Mouse (Mus musculus): Measurements from ENCODE around the gene Olfr460. TPM values are rescaled to one million over a fixed set of nuclear protein-coding genes. Genes with fewer than 3 reads are reported as not detected.
"Not testable (repeated sequence)": the region's sequence is repeated elsewhere in the genome, so short reads cannot be mapped to it uniquely, and the experiment has no call there.

The Olfr460 gene
- not detected in 2 replicates for polyA plus RNA-seq (2015; fragmentation: Nextera tagmentation; extraction: Ambion mirVana)

DNA sequence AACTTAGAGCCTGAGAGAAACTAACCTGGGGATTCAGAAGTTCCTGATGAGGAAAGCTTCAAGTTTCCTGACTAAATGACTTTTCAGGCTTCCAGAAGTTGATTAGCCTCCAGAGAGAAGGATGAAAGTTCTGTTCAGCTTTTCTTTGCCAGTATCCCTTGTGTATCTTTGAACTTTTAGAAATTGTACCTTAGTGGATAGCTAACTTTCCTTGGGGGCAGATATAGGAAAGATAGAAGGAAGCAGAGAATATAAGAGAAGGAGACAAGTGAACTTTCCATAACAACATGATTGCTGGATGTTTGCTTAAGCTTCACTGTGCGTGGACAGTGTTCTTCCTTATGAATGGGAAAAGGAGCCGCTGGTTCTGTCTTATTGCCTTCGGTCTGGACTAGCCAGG lies at the start of gene Olfr460:
Olfr460 (plus strand) TSS at position 301 of the 400 bp plus-strand sequence.
- no peaks in the 10 kb centered on the region for H3K27me3 ChIP-seq
- WGBS, result 94% methylated on average over 3 of the region's 3 CpGs
- H3K4me1 ChIP-seq (replicated peaks), result no peaks in the 10 kb centered on the region
- H3K4me3 ChIP-seq (replicated peaks), result no peak within 1 kb of the TSS
- no peak within 1 kb of the TSS for H3K9ac ChIP-seq (replicated peaks)
- H3K27ac ChIP-seq, result no peak within 1 kb of the TSS
- H3K4me2 ChIP-seq (replicated peaks), result no peak within 1 kb of the TSS
- H3K9me3 ChIP-seq, result no peaks in the 10 kb centered on the region
- no peaks in the 10 kb centered on the region for H3K36me3 ChIP-seq
- no peak for ATAC-seq

DNA sequence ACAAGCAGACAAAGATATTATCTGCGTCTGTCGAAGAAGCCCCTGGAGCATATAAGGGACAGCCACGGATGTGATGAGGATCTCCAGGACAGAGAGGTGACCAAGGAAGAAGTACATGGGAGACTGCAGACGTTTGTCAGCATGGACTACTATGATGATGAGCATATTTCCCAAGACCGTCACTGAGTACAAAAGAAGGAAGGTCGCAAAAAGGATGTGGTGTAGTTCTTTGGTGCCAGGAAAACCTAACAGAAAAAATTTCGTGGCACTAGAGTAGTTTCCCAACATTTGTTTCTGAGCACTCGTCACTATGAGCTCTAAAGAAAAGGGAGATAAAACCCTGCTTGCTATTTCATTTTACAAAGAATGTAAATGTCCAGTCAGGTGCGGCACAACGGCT lies 24.6 kb upstream of the Olfr460 start:
- no peaks in the 10 kb centered on the region for H3K27me3 ChIP-seq

GRCm38 (mm10) chr6:40554950-40555349 lies 14.3 kb upstream of the Olfr460 start, which contains the start of gene Olfr461:
Gene Olfr461, minus strand, starts transcription at chr6:40555050.
- no peak for ATAC-seq
- WGBS, result 88% methylated on average over 2 of the region's 2 CpGs
- no peaks in the 10 kb centered on the region for H3K9me3 ChIP-seq
- H3K27me3 ChIP-seq, result no peaks in the 10 kb centered on the region
- no peak within 1 kb of the TSS for H3K4me2 ChIP-seq (replicated peaks)
- no peak within 1 kb of the TSS for H3K9ac ChIP-seq (replicated peaks)
- no peak within 1 kb of the TSS for H3K27ac ChIP-seq
- H3K4me3 ChIP-seq (replicated peaks), result no peak within 1 kb of the TSS
- no peaks in the 10 kb centered on the region for H3K4me1 ChIP-seq (replicated peaks)
- H3K36me3 ChIP-seq, result no peaks in the 10 kb centered on the region

More for the DNA sequence above, 24.6 kb upstream of the Olfr460 start:
- Histone ChIP-seq H3K36me3 (no peaks in the 10 kb centered on the region), H3K4me2 (replicated peaks) (no peak overlapping the region), H3K4me1 (replicated peaks) (no peaks in the 10 kb centered on the region), H3K27ac (no peak overlapping the region), H3K9me3 (no peaks in the 10 kb centered on the region), H3K9ac (replicated peaks) (no peak overlapping the region), H3K4me3 (replicated peaks) (no peak overlapping the region)
- WGBS, result 82% methylated on average over 10 of the region's 10 CpGs
- no peak for ATAC-seq

DNA sequence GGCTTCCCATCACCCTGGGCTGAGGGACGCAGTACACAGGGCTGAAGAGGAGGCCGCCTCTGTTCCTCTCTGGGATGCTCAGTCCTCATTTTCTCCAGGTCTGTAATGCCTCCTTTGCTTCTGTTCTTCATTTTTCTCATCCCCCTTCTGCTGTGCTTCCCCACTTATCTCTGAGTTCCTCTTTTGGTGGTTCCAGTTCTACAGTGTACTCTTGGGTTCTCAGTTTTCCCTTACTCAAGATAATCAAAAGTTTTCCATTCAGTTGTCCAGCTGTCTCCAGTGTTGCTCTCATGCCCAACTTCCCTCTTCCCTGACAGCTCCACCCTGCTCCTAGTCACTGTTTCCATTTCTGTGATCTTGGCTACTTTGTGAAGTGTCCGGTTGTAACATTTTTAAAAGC lies 4.3 kb downstream of the Olfr460 start:
- H3K36me3 ChIP-seq, result no peaks in the 10 kb centered on the region

GRCm38 (mm10) chr6:40576305-40576704 lies 7.0 kb downstream of the Olfr460 start:
- Histone ChIP-seq H3K9me3 (no peaks in the 10 kb centered on the region), H3K27me3 (no peaks in the 10 kb centered on the region), H3K9ac (replicated peaks) (no peak overlapping the region), H3K27ac (no peak overlapping the region), H3K36me3 (no peaks in the 10 kb centered on the region), H3K4me2 (replicated peaks) (no peak overlapping the region), H3K4me1 (replicated peaks) (no peaks in the 10 kb centered on the region), H3K4me3 (replicated peaks) (no peak overlapping the region)
- 88% methylated on average over 1 of the region's 1 CpGs for WGBS
- ATAC-seq, result no peak

More for the DNA sequence above, 4.3 kb downstream of the Olfr460 start:
- whole genome bisulfite sequencing, result 81% methylated on average over 3 of the region's 3 CpGs
- no peaks in the 10 kb centered on the region for H3K4me1 ChIP-seq (replicated peaks)
- H3K9ac ChIP-seq (replicated peaks), result no peak overlapping the region
- H3K27me3 ChIP-seq, result no peaks in the 10 kb centered on the region
- H3K9me3 ChIP-seq, result no peaks in the 10 kb centered on the region
- H3K27ac ChIP-seq, result no peak overlapping the region
- no peak overlapping the region for H3K4me2 ChIP-seq (replicated peaks)
- ATAC-seq, result no peak
- H3K4me3 ChIP-seq (replicated peaks), result no peak overlapping the region

DNA sequence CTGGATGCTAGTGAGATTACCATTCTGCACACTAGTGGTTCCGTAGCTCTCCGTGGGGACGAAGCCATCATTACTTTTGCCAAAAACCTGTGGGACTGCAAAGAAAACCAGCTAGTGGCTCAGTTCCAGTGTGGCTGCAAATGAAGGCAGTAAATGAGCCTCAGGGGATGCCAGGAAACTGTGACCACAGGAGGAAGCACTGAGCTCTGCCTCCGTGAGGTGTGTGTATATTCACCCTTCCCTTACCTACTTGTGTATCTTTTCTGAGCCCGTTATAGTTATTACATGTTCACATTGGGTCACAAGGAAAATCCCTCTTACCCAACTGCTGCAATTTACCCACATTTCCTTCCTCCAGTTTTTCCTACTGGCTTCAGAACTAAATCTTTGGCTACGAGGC lies 15.0 kb downstream of the Olfr460 start:
- H3K36me3 ChIP-seq, result no peaks in the 10 kb centered on the region
- no peaks in the 10 kb centered on the region for H3K27me3 ChIP-seq
- H3K4me2 ChIP-seq (replicated peaks), result no peak overlapping the region
- no peaks in the 10 kb centered on the region for H3K4me1 ChIP-seq (replicated peaks)
- no peak overlapping the region for H3K9ac ChIP-seq (replicated peaks)
- H3K9me3 ChIP-seq, result no peaks in the 10 kb centered on the region
- no peak overlapping the region for H3K4me3 ChIP-seq (replicated peaks)
- no peak for ATAC-seq
- no peak overlapping the region for H3K27ac ChIP-seq
- 95% methylated on average over 6 of the region's 6 CpGs for WGBS

GRCm38 (mm10) chr6:40585645-40586044 lies 16.4 kb downstream of the Olfr460 start, which contains the start of gene Clec5a:
Gene Clec5a, minus strand, starts transcription at chr6:40585821.
- H3K4me1 ChIP-seq (replicated peaks), result no peaks in the 10 kb centered on the region
- no peak within 1 kb of the TSS for H3K9ac ChIP-seq (replicated peaks)
- H3K4me2 ChIP-seq (replicated peaks), result no peak within 1 kb of the TSS
- no peak within 1 kb of the TSS for H3K27ac ChIP-seq
- ATAC-seq, result no peak
- no peak within 1 kb of the TSS for H3K4me3 ChIP-seq (replicated peaks)
- 90% methylated on average over 5 of the region's 5 CpGs for WGBS
- H3K36me3 ChIP-seq, result no peaks in the 10 kb centered on the region
- no peaks in the 10 kb centered on the region for H3K9me3 ChIP-seq
- H3K27me3 ChIP-seq, result no peaks in the 10 kb centered on the region

DNA sequence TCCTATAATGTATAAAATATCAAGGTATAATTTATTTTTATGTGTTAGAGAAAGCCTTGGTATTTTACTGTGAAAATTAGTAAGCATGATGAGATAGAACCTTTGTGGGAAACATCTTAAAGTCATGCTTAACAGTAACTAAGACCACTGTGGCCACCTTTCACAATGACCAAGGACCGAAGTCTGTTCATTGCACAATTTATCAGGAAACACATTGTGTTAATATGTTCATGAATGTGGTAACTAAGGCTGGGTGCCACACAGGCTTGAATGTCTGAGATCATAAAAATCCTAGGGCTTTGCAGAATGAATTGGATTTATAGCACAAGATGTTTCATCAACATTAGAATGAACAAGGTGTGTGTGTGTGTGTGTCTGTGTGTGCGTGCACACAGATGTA lies 19.1 kb downstream of the Olfr460 start:
- Histone ChIP-seq H3K4me1 (replicated peaks) (no peaks in the 10 kb centered on the region), H3K4me3 (replicated peaks) (no peak overlapping the region), H3K9me3 (no peaks in the 10 kb centered on the region), H3K36me3 (no peaks in the 10 kb centered on the region), H3K9ac (replicated peaks) (no peak overlapping the region), H3K27me3 (no peaks in the 10 kb centered on the region), H3K27ac (no peak overlapping the region), H3K4me2 (replicated peaks) (no peak overlapping the region)
- no peak for ATAC-seq
- 94% methylated on average over 2 of the region's 2 CpGs for WGBS

- Histone ChIP-seq H3K36me3 (no peaks in the 10 kb centered on the region), H3K9ac (replicated peaks) (no peak overlapping the region), H3K4me1 (replicated peaks) (no peaks in the 10 kb centered on the region), H3K4me3 (replicated peaks) (no peak overlapping the region), H3K27ac (no peak overlapping the region), H3K4me2 (replicated peaks) (no peak overlapping the region), H3K9me3 (no peaks in the 10 kb centered on the region), H3K27me3 (no peaks in the 10 kb centered on the region)
- ATAC-seq, result no peak
- WGBS, result 76% methylated on average over 3 of the region's 3 CpGs
Observed at GRCm38 (mm10) chr6:40594804-40595550, 25.7 kb downstream of the Olfr460 start.

- H3K9me3 ChIP-seq; H3K9ac ChIP-seq (replicated peaks); H3K4me3 ChIP-seq (replicated peaks); H3K27me3 ChIP-seq; H3K4me2 ChIP-seq (replicated peaks); H3K36me3 ChIP-seq; ATAC-seq; H3K27ac ChIP-seq; H3K4me1 ChIP-seq (replicated peaks): not testable (repeated sequence)
- 27% methylated on average over 4 of the region's 4 CpGs for WGBS
Observed at GRCm38 (mm10) chr6:40598546-40598945, 29.3 kb downstream of the Olfr460 start.

GRCm38 (mm10) chr6:40607431-40607830 lies 38.1 kb downstream of the Olfr460 start:
- no peak for ATAC-seq

DNA sequence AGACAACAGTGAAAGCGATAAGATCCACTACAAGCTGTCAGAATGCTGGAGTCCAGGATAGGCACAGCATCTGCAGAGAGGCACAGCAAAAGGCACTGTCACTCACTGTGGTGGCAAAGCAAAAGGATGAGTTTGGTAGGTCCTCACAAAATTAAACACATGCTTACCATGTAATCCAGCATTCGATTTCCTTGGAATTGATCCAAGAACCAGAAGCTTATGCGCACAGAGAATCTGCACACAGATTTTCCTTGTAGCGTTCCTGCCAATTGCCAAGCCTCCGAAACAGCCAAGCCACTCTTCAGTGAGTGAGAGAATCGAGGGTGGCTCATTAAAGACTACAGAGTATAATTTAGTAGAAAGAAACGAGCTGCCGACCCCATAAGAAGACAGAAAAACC lies 41.0 kb downstream of the Olfr460 start:
- H3K4me2 ChIP-seq (replicated peaks), result no peak overlapping the region
- WGBS, result 76% methylated on average over 8 of the region's 8 CpGs
- H3K36me3 ChIP-seq, result no peaks in the 10 kb centered on the region
- H3K27ac ChIP-seq, result no peak overlapping the region
- H3K4me1 ChIP-seq (replicated peaks), result no peaks in the 10 kb centered on the region
- no peak for ATAC-seq
- H3K27me3 ChIP-seq, result no peaks in the 10 kb centered on the region
- no peaks in the 10 kb centered on the region for H3K9me3 ChIP-seq
- H3K9ac ChIP-seq (replicated peaks), result no peak overlapping the region
- H3K4me3 ChIP-seq (replicated peaks), result no peak overlapping the region

More at GRCm38 (mm10) chr6:40607431-40607830, 38.1 kb downstream of the Olfr460 start:
- H3K9ac ChIP-seq (replicated peaks), result no peak overlapping the region
- H3K9me3 ChIP-seq, result no peaks in the 10 kb centered on the region
- H3K4me2 ChIP-seq (replicated peaks), result no peak overlapping the region
- no peaks in the 10 kb centered on the region for H3K36me3 ChIP-seq
- no peak overlapping the region for H3K4me3 ChIP-seq (replicated peaks)
- no peaks in the 10 kb centered on the region for H3K27me3 ChIP-seq
- no peaks in the 10 kb centered on the region for H3K4me1 ChIP-seq (replicated peaks)
- no peak overlapping the region for H3K27ac ChIP-seq

Measured in midbrain, embryonic 13.5 days (tissue).